Mouse (Mus musculus) ovary, postnatal 14 days (tissue): Measurements from ENCODE around the gene Noxo1.
"Not testable (repeated sequence)": the region's sequence is repeated elsewhere in the genome, so short reads cannot be mapped to it uniquely, and the experiment has no call there.

Source experiments
- DNase-seq: peaks from one replicate; pipeline ENCODE4 v3.0.0; 2022; ENCODE audit warnings: low spot score

Noxo1 gene

GRCm38 (mm10) chr17:24676877-24677276 is 19.2 kb upstream of the Noxo1 start:
- DNase-seq = no peak

DNA sequence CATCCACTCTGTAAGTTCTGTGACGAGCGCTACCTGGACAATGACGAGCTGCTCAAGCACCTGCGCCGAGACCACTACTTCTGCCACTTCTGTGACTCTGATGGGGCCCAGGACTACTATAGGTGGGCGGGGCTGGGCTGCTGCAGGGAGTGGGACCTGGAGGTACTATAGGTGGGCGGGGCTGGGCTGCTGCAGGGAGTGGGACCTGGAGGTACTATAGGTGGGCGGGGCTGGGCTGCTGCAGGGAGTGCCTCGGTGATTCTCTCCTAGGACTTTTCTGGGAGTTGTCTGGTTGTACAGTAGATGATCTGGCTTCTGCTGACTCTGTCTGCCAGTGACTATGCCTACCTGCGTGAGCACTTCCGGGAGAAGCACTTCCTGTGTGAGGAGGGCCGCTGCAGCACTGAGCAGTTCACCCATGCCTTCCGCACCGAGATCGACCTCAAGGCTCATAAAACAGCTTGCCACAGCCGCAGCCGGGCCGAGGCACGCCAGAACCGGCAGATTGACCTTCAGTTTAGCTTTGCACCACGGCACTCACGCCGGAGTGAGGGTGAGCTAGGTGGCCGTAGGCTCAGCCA is 18.4 kb upstream of the Noxo1 start:
- DNase-seq = no peak

DNA sequence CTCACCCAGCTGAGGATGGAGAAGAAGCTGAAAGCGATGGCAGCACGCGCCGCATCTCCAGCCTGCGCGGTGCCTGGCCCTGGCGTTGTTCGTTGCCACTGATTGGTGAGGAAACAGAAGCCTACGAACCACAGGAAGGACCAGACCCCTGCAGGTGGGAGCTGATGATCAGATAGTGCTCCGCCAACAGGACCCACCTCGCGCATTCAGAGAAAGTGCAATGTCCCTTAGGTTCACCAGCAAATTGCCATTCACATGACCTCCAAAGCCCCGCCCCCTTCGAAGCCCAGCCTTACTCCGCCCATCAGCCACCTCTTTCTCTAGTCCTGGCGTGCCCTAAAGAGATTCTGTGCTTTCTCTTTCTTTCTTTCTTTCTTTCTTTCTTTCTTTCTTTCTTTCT is 9.5 kb upstream of the Noxo1 start:
- DNase-seq = no peak

DNA sequence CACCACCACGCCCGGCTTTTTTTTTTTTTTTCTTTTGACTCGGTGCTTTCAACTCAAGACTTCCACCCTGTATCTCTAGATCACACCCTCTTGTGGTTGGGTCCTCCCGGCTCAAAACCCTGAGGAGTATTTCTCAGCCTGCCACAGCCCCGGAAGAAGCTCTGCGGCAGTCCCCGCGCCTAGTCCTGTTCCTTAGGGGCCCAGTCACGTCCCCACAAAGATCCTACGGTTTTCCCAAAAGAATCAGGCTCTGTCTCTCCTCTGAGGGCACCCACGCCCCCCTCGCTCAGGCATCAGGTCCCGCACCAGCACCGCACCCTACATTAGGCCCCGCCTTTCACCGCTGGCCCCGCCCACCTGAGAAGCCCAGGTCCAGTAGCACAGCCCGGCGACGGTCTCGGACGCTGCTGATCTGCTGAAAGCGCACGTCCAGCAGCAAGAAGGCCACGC is 8.9 kb upstream of the Noxo1 start:
- DNase-seq = no peak

DNA sequence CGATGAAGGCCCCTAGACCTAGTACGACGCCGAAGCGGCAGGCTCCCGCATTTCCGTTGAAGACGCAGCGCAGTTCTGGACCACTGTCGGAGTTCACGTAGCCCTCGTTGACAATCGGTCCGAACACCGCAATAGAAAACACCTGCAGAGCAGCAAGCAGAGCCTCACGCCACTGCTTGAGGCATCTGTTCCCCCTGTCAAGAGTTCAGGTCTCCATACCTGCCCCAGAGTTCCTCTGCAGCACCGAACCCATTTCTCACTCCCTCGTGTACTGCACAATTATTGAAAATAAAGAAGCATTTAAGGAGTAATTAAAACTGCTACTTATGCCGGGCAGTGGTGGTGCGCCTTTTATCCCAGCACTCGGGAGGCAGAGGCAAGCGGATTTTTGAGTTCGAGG is 8.4 kb upstream of the Noxo1 start:
- DNase-seq = no peak

DNA sequence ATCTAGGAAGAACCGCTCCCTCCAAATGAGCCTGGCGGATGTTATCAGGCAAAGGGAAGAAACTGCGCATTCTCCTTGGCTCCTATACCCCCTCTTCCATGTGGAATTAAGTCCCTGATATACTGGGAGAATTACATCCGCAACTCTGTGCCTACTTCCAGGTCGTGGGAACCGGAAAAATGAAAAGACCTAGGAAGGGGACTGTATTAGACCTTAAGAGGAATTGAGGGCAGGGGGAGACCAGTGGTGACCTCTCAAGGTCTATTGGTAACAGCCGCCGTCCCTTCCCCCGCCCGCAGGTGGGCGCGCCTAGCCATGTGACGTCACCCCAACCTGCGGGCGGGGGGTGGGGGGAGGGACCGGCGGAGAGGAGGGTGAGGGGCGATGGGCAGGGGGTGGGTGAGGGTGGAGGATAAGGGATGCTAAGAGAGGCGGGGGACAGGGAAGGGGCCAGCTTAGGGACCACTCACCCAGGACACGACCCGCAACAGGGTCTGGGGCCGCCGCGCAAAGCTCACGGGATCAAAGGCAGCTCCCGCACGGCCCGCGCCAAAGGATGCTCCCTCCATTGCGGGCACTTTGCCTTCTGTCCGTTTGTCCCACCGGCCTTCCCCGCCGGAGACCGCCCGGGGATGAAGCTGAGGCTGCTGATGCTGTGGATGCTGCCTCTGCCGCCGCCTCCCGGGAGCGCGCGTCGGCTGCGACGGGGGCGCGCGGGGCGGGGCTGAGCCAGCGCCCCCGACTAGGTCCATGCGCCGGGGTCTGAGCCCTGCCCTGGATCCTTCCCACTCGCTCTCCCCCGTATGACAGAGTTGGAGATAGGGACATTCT is 6.6 kb upstream of the Noxo1 start, which contains the start of gene Syngr3:
Gene Syngr3 (minus strand): TSS at position 705 of the 831 bp plus-strand sequence.
- DNase-seq = no peak

- no peak for DNase-seq
Measured at GRCm38 (mm10) chr17:24692385-24692784, 3.6 kb upstream of the Noxo1 start.

- DNase-seq = no peak
Measured at GRCm38 (mm10) chr17:24695326-24696010, 566 bp upstream of the Noxo1 start.

- no peak for DNase-seq
Measured at GRCm38 (mm10) chr17:24697985-24698384, 2.0 kb downstream of the Noxo1 start.

DNA sequence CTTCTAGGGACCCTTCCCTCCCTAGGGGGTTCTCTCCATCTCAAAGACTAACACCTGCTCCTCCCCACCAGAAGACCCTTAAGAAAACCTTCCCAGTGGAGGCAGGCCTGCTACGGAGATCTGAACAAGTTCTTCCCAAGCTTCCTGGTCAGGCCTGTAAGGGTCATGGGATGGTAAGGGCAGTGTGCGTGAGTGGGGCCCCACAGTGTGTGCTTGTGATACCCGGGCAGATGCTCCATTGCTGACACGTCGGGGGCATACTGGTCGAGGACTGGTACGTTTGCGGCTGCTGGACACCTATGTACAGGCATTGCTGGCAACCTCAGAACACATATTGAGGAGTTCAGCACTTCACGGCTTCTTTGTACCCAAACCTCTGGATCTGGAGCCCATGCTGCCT is 2.7 kb downstream of the Noxo1 start:
- no peak for DNase-seq

DNA sequence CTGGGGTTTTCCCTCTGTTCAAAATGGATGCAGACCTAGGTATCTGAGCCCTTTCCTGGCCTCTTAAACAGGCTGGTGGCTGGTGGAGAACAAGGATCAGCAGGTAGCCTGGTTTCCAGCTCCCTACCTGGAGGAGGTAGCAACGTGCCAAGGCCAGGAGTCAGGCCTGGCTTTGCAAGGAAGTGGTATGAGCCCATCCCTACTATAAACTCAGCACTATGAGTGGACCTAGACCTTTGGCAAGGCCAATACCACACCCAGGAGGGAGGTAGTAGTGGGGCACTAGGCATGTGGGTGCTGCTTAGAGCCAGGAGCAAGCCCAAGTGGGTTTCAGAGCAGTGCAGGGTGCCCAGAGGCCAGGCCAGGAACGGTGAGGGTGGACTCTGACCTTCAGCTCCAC is 3.4 kb downstream of the Noxo1 start:
- DNase-seq = no peak

DNA sequence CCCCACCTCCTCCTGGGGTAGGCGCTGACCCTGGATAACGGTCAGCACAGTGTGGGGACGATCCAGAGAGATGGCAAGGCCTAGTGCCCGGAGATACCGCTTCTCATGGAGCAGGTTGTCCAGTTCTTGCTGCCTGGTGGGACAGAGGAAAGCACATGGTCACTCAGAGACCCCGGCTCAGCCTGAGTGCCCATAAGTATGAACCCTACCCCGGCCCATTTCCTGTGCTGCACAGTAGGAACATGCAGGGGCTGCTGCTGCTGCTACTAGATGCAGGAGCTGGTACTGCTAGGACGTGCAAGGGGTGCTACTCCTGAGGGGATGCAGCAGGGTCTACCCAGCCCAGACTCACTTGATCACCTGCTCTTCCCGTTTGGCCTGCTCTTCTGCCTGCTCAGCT is 5.2 kb downstream of the Noxo1 start:
- no peak for DNase-seq

- DNase-seq = no peak
Measured at GRCm38 (mm10) chr17:24705821-24706220, 9.8 kb downstream of the Noxo1 start.

GRCm38 (mm10) chr17:24706982-24707800 is 11.2 kb downstream of the Noxo1 start, which contains the start of gene Tbl3:
Tbl3 (minus strand) TSS chr17:24707660.
- peak; percentile 94 for DNase-seq

DNA sequence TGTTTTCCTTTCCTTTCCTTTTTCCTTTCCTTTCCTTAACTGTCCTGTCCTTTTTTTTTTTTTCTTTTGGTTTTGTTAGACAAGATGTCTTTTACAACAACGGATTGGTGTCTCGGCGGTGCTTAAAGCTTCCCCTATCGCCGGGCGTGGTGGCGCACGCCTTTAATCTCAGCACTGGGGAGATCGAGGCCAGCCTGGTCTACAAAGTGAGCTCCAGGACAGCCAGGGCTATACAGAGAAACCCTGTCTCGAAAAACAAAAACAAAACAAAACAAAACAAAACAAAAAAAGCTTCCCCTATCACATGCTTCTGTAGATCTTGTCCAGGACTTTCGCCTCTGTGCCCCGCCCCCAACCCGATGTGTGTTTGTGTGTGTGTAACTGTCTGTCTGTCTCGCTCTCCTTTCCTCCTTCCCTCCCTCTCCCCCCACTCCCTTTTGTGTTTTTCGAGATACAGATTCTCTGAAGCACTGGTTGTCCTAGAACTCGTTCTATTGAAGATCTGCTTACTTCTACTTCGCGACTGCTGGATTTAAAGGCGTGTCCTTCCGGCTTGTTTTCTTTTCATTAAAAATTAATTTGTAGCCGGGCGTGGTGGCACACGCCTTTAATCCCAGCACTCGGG is 11.9 kb downstream of the Noxo1 start:
- no peak for DNase-seq

DNA sequence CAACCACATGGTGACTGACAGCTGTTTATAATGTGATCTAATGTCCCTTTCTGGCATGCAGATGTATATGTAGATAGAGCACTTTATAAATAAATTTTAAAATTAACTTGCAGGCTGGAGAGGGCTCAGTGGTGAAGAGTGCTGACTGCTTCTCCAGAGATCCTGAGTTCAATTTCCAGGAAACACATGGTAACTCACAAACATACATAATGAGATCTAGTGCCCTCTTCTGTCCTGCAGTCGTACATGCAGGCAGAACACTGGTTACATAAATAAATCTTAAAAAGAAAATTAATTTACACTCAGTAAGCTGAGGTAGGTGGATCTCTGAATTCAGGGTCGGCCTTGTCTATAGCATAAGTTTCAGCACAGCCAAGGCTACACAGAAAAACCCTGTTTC is 12.6 kb downstream of the Noxo1 start:
- no peak for DNase-seq

GRCm38 (mm10) chr17:24715556-24715955 is 19.5 kb downstream of the Noxo1 start:
- DNase-seq = no peak

GRCm38 (mm10) chr17:24716166-24716682 is 20.2 kb downstream of the Noxo1 start:
- DNase-seq = no peak

DNA sequence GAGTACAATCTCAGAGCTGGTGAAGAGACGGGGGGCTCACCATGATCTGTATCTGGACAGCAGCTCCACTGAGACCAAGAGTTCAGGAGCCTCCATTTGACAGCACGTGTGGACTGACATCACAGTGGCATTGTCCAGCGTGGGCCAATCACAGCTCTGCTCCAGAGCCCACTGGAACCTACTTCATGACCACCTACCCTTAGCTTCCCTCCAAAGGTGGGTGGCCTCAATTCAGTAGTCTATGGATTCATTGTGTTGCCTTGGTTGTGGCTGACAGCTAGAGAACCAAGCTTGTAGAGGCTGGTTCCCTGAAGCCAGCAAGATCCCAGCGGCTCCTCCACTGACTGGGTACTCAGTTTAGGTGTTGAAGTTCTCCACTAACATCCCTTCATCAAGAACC is 21.9 kb downstream of the Noxo1 start, which contains the start of the genes Rnf151 and Rps2:
Gene Rnf151 (minus strand): TSS at position 121 of the 400 bp plus-strand sequence.
Gene Rps2 (plus strand): TSS at position 174 of the 400 bp plus-strand sequence.
- no peak for DNase-seq

GRCm38 (mm10) chr17:24718938-24719337 is 22.9 kb downstream of the Noxo1 start:
- DNase-seq = not testable (repeated sequence)
